Mouse (Mus musculus): ENCODE measurements around the gene Mpv17.

Gene Mpv17

GRCm38 (mm10) chr5:31183678-31184077 lies 29.6 kb upstream of the Mpv17 start:
- no peak for DNase-seq (ENCODE audit: low spot score in 2 of 2)

GRCm38 (mm10) chr5:31181183-31181770 lies 27.2 kb upstream of the Mpv17 start:
- no peak for DNase-seq (ENCODE audit: low spot score in 2 of 2)

GRCm38 (mm10) chr5:31179766-31180630 lies 25.9 kb upstream of the Mpv17 start, which contains the start of the genes Gm29609 and Gtf3c2:
Gene Gm29609 (minus strand): TSS chr5:31179911.
Gene Gtf3c2 (minus strand): TSS chr5:31180144.
- peak; percentile 94 to 95 for DNase-seq (ENCODE audit: low spot score in 2 of 2)

GRCm38 (mm10) chr5:31179301-31179765 lies 25.3 kb upstream of the Mpv17 start:
- peak in 1 of 2 experiments; percentile 37 for DNase-seq (ENCODE audit: low spot score in 2 of 2)

DNA sequence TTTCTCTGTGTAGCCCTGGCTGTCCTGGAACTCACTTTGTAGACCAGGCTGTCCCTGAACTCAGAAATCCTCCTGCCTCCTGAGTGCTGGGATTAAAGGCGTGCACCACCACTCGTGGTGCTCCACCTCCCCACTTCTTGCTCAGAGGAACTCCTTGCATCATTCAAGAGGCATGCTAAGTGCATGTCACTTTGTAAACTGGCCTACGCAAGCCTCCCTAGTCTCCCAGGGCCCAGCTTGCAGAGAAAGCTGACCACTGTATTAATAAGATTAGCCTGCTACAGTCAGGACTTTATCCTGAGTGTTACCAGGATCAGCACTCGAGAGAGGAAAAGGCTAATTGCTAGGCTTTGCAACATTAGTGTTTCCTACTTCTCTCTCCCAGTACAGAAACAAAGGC lies 14.6 kb upstream of the Mpv17 start:
- no peak for DNase-seq (ENCODE audit: low spot score in 2 of 2)

DNA sequence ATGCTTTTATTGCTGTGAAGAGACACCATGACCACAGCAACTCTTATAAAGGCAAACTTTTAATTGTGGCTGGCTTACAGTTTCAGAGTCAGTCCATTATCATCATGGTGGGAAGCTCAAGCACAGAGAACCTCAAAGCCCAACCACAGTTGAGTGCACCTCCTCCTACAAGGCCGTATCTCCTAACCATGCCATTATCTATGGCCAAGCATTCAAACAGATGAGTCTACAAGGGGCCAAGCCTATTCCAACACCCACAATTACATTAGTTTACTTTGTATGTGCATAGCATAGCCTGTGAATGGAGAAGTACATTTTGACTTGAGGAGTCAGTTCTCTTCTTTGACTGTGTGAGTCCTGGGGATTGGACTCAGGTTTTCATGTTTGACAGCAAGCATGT lies 10.8 kb upstream of the Mpv17 start:
- no peak for DNase-seq (ENCODE audit: low spot score in 2 of 2)

DNA sequence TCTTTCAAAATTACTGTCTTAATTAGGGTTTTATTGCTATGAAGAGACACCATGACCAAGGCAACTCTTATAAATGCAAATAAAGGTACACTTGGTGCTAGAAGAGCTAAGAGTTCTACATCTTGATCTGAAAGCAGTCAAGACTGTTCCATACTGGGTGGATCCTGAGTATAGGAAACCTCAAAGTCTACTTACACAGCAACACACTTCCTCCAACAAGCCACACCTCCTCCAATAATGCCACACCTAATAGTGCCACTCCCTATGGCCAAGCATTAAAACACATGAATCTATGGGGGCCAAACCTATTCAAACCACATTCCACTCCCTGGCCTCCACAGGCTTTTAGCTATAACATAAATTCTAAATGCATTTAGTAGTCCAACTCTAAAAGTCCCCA lies 8.4 kb upstream of the Mpv17 start:
- no peak for DNase-seq (ENCODE audit: low spot score in 2 of 2)

DNA sequence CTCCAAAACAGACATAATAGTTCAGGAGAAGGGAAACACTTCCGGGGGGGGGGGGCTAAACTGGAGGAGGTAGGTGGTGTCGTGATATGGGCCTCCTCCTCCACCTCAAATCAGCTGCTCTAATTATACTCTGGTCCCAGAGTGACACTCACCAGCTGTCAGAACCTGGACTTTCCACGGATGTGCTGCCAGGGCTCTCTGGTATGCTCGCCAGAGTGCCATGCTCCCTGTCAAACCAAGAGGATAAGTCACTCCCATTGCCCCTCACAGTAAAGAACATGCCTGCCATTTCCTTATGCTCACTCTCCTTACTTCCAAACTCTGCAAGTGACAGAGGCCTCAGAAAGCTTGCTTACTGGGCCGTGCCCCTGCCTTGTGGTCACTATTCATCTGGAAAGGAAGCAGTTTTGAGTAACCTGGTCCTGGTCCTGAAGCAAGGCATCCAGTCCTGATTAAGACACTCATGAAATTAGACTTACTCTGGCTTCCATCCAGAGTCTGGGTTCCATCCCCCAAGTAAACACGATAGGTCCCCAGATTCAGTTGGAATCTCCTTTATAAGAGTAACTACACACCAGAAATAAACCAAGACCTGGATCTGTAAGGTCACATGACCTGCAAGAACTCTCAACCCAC lies 417 bp downstream of the Mpv17 start:
- no peak for DNase-seq (ENCODE audit: low spot score in 2 of 2)

DNA sequence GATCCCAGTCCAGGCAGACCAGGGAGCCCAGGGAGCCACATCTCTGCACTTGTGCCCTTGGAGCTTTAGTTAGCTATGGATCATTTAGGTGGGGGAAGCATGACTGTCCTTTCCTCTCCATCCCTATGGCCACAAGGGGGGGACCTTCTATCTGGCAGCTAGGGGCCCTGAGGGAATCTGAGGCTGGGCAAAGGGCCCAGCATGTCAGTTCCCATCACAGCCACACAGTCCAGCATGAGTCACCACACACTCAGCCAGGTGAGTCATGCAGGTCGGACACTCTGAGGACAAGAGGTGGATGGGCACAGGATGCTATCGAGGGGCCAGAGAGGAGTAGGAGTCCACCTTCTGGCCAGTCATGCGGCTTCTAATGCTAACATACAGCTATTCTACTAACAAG lies 2.3 kb downstream of the Mpv17 start:
- DNase-seq (ENCODE audit: low spot score in 2 of 2) = no peak

DNA sequence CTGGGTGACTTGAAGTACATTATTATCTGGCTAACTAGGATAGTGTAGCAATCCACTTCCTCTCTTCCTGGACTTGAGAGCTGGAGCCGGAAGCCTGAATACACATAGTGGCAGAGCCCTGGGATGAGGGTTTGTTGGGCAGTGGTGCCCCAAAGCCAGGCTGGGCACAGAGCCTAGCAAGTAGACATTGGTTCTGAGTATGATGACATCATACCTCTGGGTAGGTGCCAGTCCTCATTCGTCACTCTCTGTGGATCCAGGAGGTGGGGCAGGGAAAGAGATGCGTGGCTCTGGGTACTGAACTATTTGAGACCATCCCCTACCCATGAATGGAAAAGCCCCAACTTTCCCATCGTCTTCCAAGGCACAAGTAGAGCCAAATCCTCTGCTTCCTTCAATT lies 4.3 kb downstream of the Mpv17 start:
- DNase-seq (ENCODE audit: low spot score in 2 of 2) = no peak

- no peak for DNase-seq (ENCODE audit: low spot score in 2 of 2)
Observed at GRCm38 (mm10) chr5:31138968-31139425, 15.1 kb downstream of the Mpv17 start.

- no peak for DNase-seq (ENCODE audit: low spot score in 2 of 2)
Observed at GRCm38 (mm10) chr5:31138241-31138967, 15.6 kb downstream of the Mpv17 start, which contains the start of gene Ucn. Gene Ucn (minus strand): TSS chr5:31138829.

GRCm38 (mm10) chr5:31137658-31138057 lies 16.4 kb downstream of the Mpv17 start:
- DNase-seq (ENCODE audit: low spot score in 2 of 2) = no peak

DNA sequence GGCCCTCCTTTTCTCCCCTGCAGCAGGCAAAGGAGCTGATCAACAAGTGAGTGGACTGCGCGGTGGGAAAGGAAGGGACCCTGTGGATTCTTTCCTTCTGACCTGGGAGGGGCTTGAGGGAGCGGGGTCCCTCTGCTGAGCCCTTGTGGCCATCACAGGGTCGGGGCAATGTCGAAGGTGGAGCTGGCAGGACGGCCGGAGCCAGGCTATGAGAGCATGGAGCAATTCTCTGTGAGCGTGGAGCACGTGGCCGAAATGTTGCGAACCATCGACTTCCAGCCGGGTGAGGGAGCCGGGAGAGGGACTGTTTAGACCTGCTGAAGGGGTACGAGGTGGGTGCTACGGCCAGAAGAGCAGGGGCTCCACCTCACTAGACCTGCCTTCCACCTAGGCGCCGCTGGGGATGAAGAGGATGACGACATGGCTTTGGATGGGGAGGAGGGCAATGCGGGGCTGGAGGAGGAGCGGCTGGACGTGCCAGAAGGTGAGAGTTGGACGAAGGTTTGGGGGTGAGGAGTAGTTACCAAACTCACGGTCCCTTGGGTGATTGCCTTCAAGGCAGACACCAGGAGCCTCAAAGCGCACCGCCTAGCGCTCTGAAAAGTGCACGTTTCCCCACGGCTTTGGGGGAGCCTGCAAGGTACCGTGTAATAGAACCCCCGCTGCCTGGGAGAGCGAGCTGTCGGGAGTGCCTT lies 17.2 kb downstream of the Mpv17 start:
- no peak for DNase-seq (ENCODE audit: low spot score in 2 of 2)

DNA sequence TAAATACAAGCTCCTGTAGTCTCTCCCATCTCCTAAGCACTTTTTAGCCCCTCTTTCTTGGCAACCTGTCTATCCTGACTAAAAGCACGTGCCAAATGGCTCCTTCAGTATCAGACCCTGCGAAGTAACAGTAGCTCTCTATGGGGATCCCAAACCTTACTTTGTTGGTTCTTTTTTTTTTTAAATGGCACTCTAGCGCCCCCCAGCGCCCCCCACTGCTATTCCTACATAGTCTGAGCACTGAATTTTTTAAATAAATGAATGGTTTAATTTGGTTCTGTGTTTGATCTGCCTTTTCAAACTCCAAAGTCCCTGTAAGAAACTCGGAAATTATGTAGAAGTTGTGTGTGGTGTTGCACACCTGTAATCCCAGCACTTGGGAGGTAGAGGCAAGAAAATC lies 28.0 kb downstream of the Mpv17 start:
- no peak for DNase-seq (ENCODE audit: low spot score in 2 of 2)

DNA sequence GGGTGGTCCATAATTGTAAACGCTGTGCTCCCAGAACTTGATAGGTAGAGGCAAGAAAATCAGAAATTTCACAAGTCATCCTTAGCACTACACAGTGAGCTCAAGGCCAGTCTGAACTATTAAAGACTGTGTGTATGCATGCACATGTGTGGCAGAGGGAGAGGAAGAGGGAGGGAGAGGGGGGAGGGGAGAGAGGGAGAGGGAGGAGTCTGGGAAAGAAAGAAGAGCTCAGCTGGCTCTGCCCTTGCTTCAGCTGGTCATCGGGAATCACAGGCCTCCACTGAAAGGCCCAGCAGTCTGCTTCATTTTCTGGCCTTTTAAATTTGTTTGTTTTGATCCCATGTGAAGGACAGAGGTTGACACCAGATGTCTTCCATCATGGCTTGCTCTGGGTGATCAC lies 30.6 kb downstream of the Mpv17 start:
- DNase-seq (ENCODE audit: low spot score in 2 of 2) = no peak

DNA sequence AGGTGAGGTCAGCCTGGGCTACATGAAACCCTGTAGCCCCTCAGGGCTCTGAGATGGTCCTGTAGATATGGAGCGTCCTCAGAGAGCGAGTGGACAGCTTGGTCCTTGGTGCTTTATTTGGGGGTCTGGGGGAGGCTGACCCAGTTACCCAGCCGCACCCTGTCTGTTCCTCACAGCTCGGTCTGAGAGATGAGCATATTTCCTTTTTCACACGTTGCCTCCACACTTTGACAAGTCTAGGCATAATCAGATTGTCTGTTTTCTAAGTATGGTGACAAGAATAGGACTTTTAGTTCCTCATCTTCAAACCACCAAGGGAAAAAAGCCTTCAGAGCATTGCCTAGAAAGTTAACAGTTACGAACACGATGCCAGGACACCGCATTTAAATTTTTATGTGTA lies 32.9 kb downstream of the Mpv17 start:
- no peak for DNase-seq (ENCODE audit: low spot score in 2 of 2)

DNA sequence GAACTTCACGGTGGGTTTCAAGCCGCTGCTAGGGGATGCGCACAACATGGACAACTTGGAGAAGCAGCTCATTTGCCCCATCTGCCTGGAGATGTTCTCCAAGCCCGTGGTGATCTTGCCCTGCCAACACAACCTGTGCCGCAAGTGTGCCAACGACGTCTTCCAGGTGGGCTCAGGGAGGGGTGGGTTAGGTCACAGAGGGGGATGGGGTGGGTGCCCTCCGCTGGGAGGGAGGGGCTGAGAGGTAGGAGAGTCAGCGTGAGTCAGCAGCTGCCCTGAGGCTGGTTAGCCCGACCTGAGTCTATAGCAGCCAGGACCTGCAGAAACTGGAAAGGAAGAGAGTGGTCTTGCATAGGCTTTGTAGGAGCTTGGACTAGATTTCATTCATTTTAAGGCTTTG lies 37.1 kb downstream of the Mpv17 start:
- DNase-seq (ENCODE audit: low spot score in 2 of 2) = no peak

- no peak for DNase-seq (ENCODE audit: low spot score in 2 of 2)
Observed at GRCm38 (mm10) chr5:31116354-31116753, 37.7 kb downstream of the Mpv17 start, which contains the start of gene Trim54. Gene Trim54 (plus strand): TSS chr5:31116712.

DNA sequence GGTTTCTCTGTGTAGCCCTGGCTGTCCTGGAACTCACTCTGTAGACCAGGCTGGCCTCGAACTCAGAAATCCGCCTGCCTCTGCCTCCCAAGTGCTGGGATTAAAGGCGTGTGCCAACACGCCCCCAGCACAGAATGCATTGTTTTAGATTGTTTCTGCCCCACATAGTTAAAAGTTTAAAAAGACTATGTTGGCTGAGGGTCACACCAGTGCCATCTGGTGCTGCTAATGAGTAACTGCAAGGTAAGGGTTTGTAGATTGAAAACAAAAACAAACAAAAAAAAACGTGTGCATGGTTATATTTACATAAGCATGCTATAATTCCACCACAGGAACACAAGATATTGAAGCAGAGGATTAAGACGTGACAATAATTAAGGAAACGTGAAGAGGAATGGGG lies 43.3 kb downstream of the Mpv17 start:
- no peak for DNase-seq (ENCODE audit: low spot score in 2 of 2)

- no peak for DNase-seq (ENCODE audit: low spot score in 2 of 2)
Observed at GRCm38 (mm10) chr5:31108000-31108490, 46.0 kb downstream of the Mpv17 start, which contains the start of gene Slc30a3. Gene Slc30a3 (minus strand): TSS chr5:31108237.
